18 mouse cellular contexts compared by ENCODE assay signal in the genomic region with DNA sequence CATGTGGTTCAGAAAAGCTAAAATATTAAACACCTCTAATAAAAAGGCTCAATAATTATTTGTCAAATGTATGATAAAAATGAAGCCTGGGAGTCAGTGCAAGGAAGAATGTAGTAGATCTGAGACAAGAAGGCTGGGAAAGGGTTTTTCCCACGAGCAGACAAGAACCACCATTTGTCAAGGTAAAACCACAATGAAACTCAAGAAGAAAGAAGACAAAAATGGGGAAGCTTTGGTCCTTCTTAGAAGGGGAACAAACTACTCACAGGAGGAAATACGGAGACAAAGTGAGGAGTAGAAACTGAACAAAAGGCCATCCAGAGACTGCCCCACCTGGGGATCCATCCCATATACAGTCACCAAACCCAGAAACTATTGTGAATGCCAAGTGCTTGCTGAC.
"Had no signal": no experiment of that assay in that cellular context is flagged by ENCODE, and none has a peak within 500 bp of the region (broad histone marks: within the 10 kb centered on the region; RNA-seq: fewer than 3 reads in every experiment).

No protein-coding gene starts in this region.

- H3K4me1 ChIP-seq: liver, embryonic 12.5 days; megakaryocyte, embryonic 14.5 days; midbrain, embryonic 12.5 days; midbrain, embryonic 15.5 days; neural tube, embryonic 12.5 days; stomach, embryonic 15.5 days had no signal

- H3K9ac ChIP-seq: liver, embryonic 12.5 days; liver, embryonic 14.5 days; lung, embryonic 14.5 days; midbrain, embryonic 12.5 days; midbrain, embryonic 15.5 days; neural tube, embryonic 12.5 days; stomach, embryonic 15.5 days had no signal

- H3K27me3 ChIP-seq: liver, embryonic 12.5 days; megakaryocyte, embryonic 14.5 days; midbrain, embryonic 12.5 days; midbrain, embryonic 15.5 days; neural tube, embryonic 12.5 days; stomach, embryonic 15.5 days had no signal

- H3K36me3 ChIP-seq: liver, embryonic 12.5 days; midbrain, embryonic 12.5 days; midbrain, embryonic 15.5 days; neural tube, embryonic 12.5 days; stomach, embryonic 15.5 days had no signal

- H3K4me3 ChIP-seq: liver, embryonic 12.5 days; megakaryocyte, embryonic 14.5 days; midbrain, embryonic 12.5 days; midbrain, embryonic 15.5 days; neural tube, embryonic 12.5 days; stomach, embryonic 15.5 days had no signal

- H3K4me2 ChIP-seq: liver, embryonic 12.5 days; lung, embryonic 14.5 days; midbrain, embryonic 12.5 days; midbrain, embryonic 15.5 days; neural tube, embryonic 12.5 days; stomach, embryonic 15.5 days had no signal

- ATAC-seq: liver, embryonic 12.5 days; midbrain, embryonic 15.5 days had no signal

- DNase-seq: lung, adult 18-20 months; lung, embryonic 14.5 days; lung, postnatal 10 days; lung, postnatal 4 days; right cerebral cortex, postnatal 14 days; right cerebral cortex, postnatal 4 days; spleen, adult 18-20 months; thymus, adult 2 months; thymus, postnatal 25 days; thymus, postnatal 4 days had no signal

- H3K27ac ChIP-seq: liver, embryonic 12.5 days; liver, embryonic 14.5 days; midbrain, embryonic 12.5 days; midbrain, embryonic 15.5 days; neural tube, embryonic 12.5 days; stomach, embryonic 15.5 days; stomach, postnatal 0 days had no signal

- H3K9me3 ChIP-seq: liver, embryonic 12.5 days; megakaryocyte, embryonic 14.5 days; midbrain, embryonic 12.5 days; midbrain, embryonic 15.5 days; neural tube, embryonic 12.5 days; stomach, embryonic 15.5 days had no signal
